Mouse (Mus musculus): ENCODE measurements around the gene Palm3.

Gene Palm3

GRCm38 (mm10) chr8:84066291-84066930 is 45.1 kb downstream of the Palm3 start, which contains the start of gene Rfx1:
Gene Rfx1, plus strand, starts transcription at chr8:84066834.
- DNase-seq (ENCODE audit: low spot score in 2 of 2): peak; percentile 99

DNA sequence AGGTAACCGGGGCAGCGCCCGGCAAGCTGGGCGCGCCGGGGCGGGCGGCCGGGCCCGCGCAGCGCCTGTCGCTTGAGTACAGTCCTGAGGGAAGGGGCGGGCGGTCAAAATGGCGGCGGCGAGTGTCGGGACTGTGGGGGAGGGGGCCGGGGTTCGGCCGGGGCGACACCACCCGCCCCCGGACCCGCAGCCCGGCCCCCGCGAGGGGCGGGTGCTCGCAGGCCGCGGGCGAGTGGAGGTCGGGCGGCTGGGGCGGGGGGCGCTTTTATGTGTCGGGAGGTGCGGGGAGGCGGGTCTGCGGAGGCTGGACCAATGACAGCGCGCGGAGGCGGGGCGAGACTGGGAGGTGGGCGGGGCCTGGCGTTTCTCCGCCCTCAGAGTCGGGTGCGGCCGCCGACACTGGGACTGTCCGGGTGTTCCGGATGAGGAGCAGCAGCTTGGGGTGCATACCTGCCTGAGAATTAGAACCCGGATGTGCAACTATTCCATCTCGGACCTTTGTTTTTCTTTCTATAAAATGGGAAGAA is 45.8 kb downstream of the Palm3 start:
- peak; percentile 95 for DNase-seq (ENCODE audit: low spot score in 2 of 2)

- DNase-seq (ENCODE audit: low spot score in 2 of 2): no peak
Observed at GRCm38 (mm10) chr8:84067911-84068310, 46.6 kb downstream of the Palm3 start.

- no peak for DNase-seq (ENCODE audit: low spot score in 2 of 2)
Observed at GRCm38 (mm10) chr8:84068316-84069035, 47.2 kb downstream of the Palm3 start.

- no peak for DNase-seq (ENCODE audit: low spot score in 2 of 2)
Observed at GRCm38 (mm10) chr8:84069169-84069568, 47.9 kb downstream of the Palm3 start.

DNA sequence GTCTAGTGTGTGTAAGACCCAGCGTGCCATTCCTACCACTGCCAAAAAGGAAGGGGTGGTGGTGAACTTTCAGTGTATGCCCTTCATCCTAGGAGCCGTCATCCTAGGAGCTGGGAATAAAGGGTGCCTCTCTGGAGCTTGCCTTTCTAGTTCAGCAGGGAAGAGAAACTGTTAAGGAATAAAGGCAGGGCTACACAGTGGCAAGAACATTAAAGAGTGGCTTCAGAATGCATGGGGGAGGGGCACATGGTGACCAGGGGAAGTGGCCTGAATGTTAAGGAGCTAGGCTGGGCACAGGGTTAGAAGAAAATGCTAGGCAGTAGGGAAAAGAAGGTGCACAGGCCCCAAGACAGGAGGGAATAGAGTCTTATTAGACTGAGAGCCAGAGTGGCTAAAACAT is 48.5 kb downstream of the Palm3 start:
- no peak for DNase-seq (ENCODE audit: low spot score in 2 of 2)

DNA sequence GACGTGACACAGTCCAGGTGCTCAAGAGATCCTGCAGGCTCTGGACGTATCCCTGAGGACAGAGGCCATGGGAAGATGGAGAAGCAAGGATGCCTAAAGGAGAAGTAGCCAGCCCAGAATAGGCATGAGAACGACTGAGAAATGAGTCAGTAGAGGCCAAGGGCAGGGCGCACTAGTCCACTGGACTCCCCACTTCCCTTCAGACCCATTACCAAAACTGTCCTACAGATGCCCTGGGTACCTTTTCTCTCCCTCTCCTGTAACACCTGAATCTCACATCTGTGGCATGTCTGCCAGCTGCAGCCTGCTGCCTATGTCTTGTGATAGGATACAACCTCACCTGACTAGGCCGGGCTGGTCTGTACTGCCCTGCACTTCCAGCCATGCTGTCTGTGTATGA is 49.0 kb downstream of the Palm3 start:
- DNase-seq (ENCODE audit: low spot score in 2 of 2): no peak

DNA sequence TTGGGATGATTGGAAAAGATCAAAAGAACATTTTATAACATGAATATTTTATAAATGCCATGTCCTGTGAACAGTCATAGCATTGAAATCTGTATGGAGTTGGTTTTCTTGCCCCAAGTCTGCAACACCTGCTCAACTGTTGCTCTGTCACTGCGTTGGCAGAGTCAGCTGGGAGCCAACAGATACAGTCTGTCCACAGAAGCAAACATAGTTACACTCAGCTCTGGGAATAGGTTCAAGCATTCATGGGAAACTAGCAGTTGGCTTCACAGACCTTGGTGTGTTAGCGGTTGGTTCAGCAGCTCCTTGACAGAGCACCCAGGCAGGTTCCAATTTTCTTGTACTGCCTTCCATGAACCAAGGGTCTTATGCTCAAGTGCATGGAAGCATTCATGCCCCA is 49.4 kb downstream of the Palm3 start:
- DNase-seq (ENCODE audit: low spot score in 2 of 2): no peak

DNA sequence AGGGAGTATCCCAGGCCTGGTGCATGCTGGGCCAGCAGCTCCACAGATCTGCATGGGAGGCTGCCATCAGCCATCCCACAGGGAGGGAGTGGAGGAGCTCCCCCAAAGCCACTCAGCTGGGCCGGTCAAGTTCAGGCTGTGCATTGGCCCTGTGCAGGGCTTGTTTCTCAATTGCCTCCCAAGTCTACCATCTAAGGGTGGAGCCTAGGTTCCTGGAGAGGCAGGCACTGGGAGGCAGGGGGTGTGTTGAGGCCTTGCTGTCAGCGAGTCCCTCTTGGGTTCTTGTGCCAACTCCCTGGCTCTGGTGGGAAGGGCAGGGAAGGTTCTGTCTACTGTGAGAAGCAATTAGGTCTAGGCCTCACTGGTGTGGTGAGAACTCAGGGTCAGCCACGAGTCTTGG is 50.6 kb downstream of the Palm3 start:
- DNase-seq (ENCODE audit: low spot score in 2 of 2): no peak

GRCm38 (mm10) chr8:84072321-84072720 is 51.0 kb downstream of the Palm3 start:
- DNase-seq (ENCODE audit: low spot score in 2 of 2): no peak

DNA sequence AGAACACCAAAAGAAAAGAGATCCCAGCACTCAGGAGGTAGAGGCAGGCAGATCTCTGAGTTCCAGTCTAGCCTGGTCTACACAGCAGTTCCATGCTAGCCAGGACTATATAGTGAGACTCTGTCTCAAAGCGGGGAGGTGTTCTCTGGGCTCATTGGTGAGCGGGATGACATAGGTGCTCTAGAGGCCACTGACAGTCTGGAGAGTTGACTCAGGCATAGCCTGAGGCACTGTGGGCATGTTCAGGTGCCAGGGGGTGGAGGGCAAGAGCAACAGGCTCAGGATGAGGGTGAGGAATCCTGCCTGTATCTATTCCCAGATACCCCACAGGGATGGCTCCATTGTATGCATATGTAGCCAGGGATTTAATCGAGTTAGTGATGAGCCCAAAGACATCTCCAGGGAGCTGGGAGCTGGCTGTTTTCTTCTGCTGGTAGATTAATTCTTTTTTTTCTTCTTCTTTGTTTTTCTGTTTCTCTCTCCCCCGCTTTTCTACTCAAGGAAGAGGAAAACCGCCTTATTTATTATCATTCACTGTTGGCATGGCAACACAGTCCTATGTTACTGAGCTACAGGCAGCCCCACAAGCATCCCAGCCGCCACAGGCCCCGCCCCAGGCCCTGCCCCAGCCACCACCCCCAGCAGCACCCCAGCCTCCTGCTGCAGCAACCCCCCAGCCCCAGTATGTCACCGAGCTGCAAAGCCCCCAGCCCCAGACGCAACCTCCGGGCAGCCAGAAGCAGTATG is 52.1 kb downstream of the Palm3 start:
- DNase-seq (ENCODE audit: low spot score in 2 of 2): no peak

DNA sequence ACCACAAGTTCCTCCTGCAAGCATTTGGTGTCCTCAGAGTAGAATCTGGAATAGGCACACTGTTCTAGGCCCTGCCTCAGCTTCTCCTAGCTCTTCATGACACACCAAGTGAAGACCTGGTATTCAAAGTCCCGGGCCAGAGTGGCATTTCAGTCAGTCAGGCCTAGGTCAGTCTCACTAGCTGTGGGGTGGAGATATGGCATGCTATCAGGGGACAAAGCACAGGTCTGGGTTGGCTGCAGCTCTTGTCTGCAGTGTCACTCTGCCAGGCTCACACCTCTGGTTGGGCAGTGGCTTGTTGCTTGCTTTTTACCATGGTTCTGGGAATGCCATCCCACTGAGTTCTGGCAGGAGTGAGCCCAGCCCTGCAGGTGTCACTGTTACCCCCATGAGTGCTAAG is 55.1 kb downstream of the Palm3 start:
- DNase-seq (ENCODE audit: low spot score in 2 of 2): no peak

DNA sequence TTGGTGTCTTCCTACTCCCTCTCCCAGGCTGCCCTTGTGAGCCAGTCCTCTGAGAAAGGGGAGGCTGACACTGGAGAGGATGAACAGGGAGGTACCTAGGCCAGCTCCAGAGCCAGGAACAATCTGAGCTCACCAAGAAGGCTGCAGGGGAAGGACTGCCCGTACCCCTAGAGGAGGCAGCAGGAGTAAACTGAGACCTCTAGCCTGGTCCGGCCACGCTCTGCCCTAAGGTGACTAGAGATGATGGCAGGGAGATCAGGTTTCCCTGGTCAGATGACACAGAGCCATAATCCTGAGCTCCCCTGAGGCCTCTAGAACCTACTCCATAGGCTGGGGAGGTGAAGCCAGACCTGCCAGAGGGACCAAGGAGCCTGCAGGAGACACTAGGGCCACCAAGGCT is 55.6 kb downstream of the Palm3 start:
- DNase-seq (ENCODE audit: low spot score in 2 of 2): no peak

DNA sequence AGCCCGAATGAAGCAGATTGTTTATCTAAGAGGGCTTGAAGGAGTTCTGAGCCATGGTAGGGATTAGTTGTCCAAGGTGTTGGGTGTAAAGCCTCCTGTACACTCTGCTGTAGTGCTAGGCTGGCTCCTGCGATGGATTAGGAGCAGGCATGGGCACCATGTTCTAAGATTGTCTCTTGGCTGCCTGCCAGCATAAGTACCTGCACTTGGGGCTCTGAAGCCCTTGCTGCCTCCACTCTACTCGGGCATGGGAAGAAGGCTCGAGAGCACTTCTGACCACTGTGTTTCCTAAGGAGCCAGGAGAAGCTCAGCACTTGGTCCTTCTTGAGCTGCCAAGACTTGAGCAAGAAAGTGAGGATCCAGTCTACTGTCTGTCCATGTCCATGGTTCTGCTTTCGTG is 57.9 kb downstream of the Palm3 start:
- DNase-seq (ENCODE audit: low spot score in 2 of 2): no peak

All from spleen, postnatal 36 days (tissue).